Mouse (Mus musculus): ENCODE data around the gene Slc43a3.

DNA sequence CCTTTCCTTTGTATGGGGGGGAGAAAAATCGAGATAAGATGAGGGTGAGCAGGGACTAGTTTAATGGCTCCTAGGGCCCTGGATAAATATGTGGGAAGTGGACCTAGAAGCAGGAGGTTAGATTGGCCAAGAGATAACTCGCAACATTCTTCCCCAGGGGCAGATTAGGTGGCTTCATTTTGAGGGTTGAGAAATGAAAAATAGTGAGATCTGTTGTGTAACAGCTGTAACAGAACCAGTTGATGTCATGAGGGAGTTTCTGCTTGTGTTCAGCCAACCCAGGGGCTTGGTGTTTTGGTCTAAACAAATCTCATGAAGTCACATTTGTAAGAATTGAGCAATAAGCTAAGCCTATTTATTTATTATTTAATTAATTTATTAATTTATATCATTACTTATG, 5.0 kb downstream of the Slc43a3 start:
- TF ChIP-seq CTCF (conservative IDR thresholded peaks at IDR 0.05; ENCODE audit: insufficient read depth, insufficient read length, low read depth, low read length) (no peak), POLR2A (IDR thresholded peaks at IDR 0.05; ENCODE audit: low read depth, low read length) (no peak)

Measured in kidney, adult 2 months (tissue).